Mouse (Mus musculus): Measurements from ENCODE around the gene Sec61a2. TPM values are rescaled to one million over a fixed set of nuclear protein-coding genes. Genes with fewer than 3 reads are reported as not detected.

Sec61a2 gene
- polyA plus RNA-seq, 1 experiment from 2014 or later, result 74.0 TPM

DNA sequence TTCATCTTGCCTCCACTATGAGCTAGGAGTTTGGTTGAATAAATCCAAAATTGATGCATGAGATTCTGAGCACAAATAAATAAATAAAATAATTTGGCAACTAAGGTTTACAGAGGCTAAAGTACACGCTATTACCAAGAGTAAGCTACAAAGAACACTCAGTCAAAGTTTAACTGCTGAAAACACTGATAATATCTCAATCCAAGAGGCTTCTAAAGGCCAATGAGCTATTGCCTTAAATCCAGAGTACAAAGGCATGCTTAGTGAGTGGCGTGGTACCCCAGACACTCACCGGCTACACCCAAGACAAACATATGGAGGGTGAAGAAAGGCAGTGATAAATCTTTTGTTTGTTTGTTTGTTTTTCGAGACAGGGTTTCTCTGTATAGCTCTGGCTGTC, 41.3 kb upstream of the Sec61a2 start:
- 76% methylated on average over 4 of the region's 4 CpGs for WGBS
- no peak for ATAC-seq (ENCODE audit: insufficient read depth)

GRCm38 (mm10) chr2:5936068-5936467, 40.8 kb upstream of the Sec61a2 start:
- DNase-seq (no peak), ATAC-seq (ENCODE audit: insufficient read depth) (no peak)
- no peak overlapping the region for H3K9ac ChIP-seq
- H3K4me3 ChIP-seq (ENCODE audit: low read depth, low read length), result no peak overlapping the region
- H3K27ac ChIP-seq (ENCODE audit: low read depth), result no peak overlapping the region
- H3K4me1 ChIP-seq (ENCODE audit: insufficient read depth), result no peaks in the 10 kb centered on the region
- no peak overlapping the region for H3K4me2 ChIP-seq
- whole genome bisulfite sequencing, result 63% methylated on average over 6 of the region's 6 CpGs
- H3K9me3 ChIP-seq (ENCODE audit: low read depth, low read length), result no peaks in the 10 kb centered on the region
- TF ChIP-seq CTCF (IDR thresholded peaks at IDR 0.05; ENCODE audit: low read depth), result no peak
- H3K36me3 ChIP-seq (ENCODE audit: insufficient read depth), result no peaks in the 10 kb centered on the region
- no peaks in the 10 kb centered on the region for H3K27me3 ChIP-seq (ENCODE audit: insufficient read depth, low read length)

More for the DNA sequence above, 41.3 kb upstream of the Sec61a2 start:
- Histone ChIP-seq H3K4me1 (ENCODE audit: insufficient read depth) (no peaks in the 10 kb centered on the region), H3K4me2 (no peak overlapping the region), H3K9ac (no peak overlapping the region), H3K9me3 (ENCODE audit: low read depth, low read length) (no peaks in the 10 kb centered on the region), H3K27ac (ENCODE audit: low read depth) (no peak overlapping the region), H3K27me3 (ENCODE audit: insufficient read depth, low read length) (no peaks in the 10 kb centered on the region), H3K36me3 (ENCODE audit: insufficient read depth) (no peaks in the 10 kb centered on the region), H3K4me3 (ENCODE audit: low read depth, low read length) (no peak overlapping the region)
- DNase-seq, result no peak
- no peak for TF ChIP-seq CTCF (IDR thresholded peaks at IDR 0.05; ENCODE audit: low read depth)

DNA sequence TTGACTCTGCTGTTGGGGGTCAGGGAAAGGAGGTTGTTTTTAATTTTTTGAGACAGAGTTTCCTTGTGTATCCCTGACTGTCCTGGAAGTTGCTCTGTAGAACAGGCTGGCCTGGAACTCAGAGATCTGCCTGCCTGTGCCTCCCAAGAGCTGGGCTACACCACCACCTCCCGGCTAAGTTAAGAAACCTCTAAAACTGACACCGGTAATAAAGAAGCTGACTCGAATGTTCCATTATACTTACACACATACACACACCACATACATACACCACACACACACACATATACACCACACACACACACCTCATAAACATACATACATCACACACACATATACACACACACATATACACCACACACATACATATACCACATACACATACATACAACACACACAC, 39.7 kb upstream of the Sec61a2 start:
- H3K4me1 ChIP-seq (ENCODE audit: insufficient read depth), result no peaks in the 10 kb centered on the region
- H3K36me3 ChIP-seq (ENCODE audit: insufficient read depth), result 0 out of 2 replicates have a peak, but pooled peaks cover 7% of the 10 kb centered on the region
- 91% methylated on average over 3 of the region's 3 CpGs for WGBS
- DNase-seq (no peak), ATAC-seq (ENCODE audit: insufficient read depth) (no peak)
- no peak overlapping the region for H3K4me3 ChIP-seq (ENCODE audit: low read depth, low read length)
- H3K4me2 ChIP-seq, result no peak overlapping the region
- no peak overlapping the region for H3K9ac ChIP-seq
- TF ChIP-seq CTCF (IDR thresholded peaks at IDR 0.05; ENCODE audit: low read depth), result no peak
- no peak overlapping the region for H3K27ac ChIP-seq (ENCODE audit: low read depth)
- no peaks in the 10 kb centered on the region for H3K27me3 ChIP-seq (ENCODE audit: insufficient read depth, low read length)
- no peaks in the 10 kb centered on the region for H3K9me3 ChIP-seq (ENCODE audit: low read depth, low read length)

DNA sequence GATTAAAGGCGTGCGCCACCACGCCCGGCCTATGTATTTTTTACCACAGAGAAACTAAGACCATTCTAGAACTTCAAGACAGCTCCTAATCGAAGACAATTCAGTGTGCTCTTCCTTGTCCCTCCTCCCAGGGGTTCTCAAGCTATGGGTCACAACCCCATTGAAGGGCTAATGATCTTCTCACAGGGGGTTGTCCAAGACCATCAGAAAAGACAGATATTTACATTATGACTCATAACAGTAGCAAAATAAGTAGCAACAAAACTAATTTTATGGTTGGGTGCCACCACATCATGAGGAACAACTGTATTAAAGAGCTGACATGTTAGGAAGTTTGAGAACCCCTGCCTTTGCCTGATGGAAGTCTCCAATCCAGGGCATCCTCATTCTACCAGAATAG, 36.7 kb upstream of the Sec61a2 start:
- peaks cover 23% of the 10 kb centered on the region; the same call in 1 of the 2 replicates for H3K36me3 ChIP-seq (ENCODE audit: insufficient read depth)
- H3K4me2 ChIP-seq, result no peak overlapping the region
- no peaks in the 10 kb centered on the region for H3K4me1 ChIP-seq (ENCODE audit: insufficient read depth)
- no peaks in the 10 kb centered on the region for H3K27me3 ChIP-seq (ENCODE audit: insufficient read depth, low read length)
- H3K4me3 ChIP-seq (ENCODE audit: low read depth, low read length), result no peak overlapping the region
- no peak overlapping the region for H3K9ac ChIP-seq
- no peaks in the 10 kb centered on the region for H3K9me3 ChIP-seq (ENCODE audit: low read depth, low read length)
- no peak for ATAC-seq (ENCODE audit: insufficient read depth)
- H3K27ac ChIP-seq (ENCODE audit: low read depth), result no peak overlapping the region
- TF ChIP-seq CTCF (IDR thresholded peaks at IDR 0.05; ENCODE audit: low read depth), result no peak
- DNase-seq, result no peak
- 92% methylated on average over 5 of the region's 5 CpGs for WGBS

- H3K4me2 ChIP-seq, result no peak overlapping the region
- DNase-seq, result no peak
- no peaks in the 10 kb centered on the region for H3K4me1 ChIP-seq (ENCODE audit: insufficient read depth)
- H3K4me3 ChIP-seq (ENCODE audit: low read depth, low read length), result no peak overlapping the region
- H3K27ac ChIP-seq (ENCODE audit: low read depth), result no peak overlapping the region
- TF ChIP-seq CTCF (IDR thresholded peaks at IDR 0.05; ENCODE audit: low read depth), result no peak
- 89% methylated on average over 18 of the region's 18 CpGs for WGBS
- H3K9ac ChIP-seq, result no peak overlapping the region
- no peaks in the 10 kb centered on the region for H3K27me3 ChIP-seq (ENCODE audit: insufficient read depth, low read length)
- no peaks in the 10 kb centered on the region for H3K9me3 ChIP-seq (ENCODE audit: low read depth, low read length)
- H3K36me3 ChIP-seq (ENCODE audit: insufficient read depth), result peaks cover 23% of the 10 kb centered on the region; the same call in 1 of the 2 replicates
- no peak for ATAC-seq (ENCODE audit: insufficient read depth)
Observed at GRCm38 (mm10) chr2:5930291-5931054, 35.2 kb upstream of the Sec61a2 start.

GRCm38 (mm10) chr2:5929793-5930192, 34.6 kb upstream of the Sec61a2 start:
- no peaks in the 10 kb centered on the region for H3K9me3 ChIP-seq (ENCODE audit: low read depth, low read length)
- 70% methylated on average over 5 of the region's 5 CpGs for WGBS
- DNase-seq, result no peak
- H3K27me3 ChIP-seq (ENCODE audit: insufficient read depth, low read length), result no peaks in the 10 kb centered on the region
- no peak overlapping the region for H3K27ac ChIP-seq (ENCODE audit: low read depth)
- H3K4me3 ChIP-seq (ENCODE audit: low read depth, low read length), result no peak overlapping the region
- H3K36me3 ChIP-seq (ENCODE audit: insufficient read depth), result peaks cover 23% of the 10 kb centered on the region; the same call in 1 of the 2 replicates
- H3K4me1 ChIP-seq (ENCODE audit: insufficient read depth), result no peaks in the 10 kb centered on the region
- H3K9ac ChIP-seq, result no peak overlapping the region
- H3K4me2 ChIP-seq, result no peak overlapping the region
- no peak for TF ChIP-seq CTCF (IDR thresholded peaks at IDR 0.05; ENCODE audit: low read depth)
- ATAC-seq (ENCODE audit: insufficient read depth), result no peak

DNA sequence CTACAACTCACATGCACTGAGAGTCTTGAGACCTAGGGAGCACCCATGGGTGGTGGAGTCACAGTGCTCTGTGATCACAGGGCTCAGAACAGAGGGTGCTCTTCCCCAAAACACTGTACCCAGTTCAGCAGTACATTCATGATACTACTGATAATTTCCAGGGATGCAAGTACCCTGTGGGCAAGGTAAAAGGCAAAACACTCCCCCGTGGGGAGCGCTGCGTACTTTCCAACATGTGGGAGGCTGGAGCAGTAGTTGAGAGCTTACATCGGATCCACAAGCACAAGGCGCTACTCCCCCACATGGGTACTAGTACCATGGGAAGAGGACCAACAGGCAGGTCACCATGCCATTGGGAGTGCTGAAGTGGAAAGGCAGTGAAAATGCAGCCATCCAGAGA, 32.2 kb upstream of the Sec61a2 start:
- Histone ChIP-seq H3K9me3 (ENCODE audit: low read depth, low read length) (no peaks in the 10 kb centered on the region), H3K36me3 (ENCODE audit: insufficient read depth) (peaks cover 23% of the 10 kb centered on the region; the same call in 1 of the 2 replicates), H3K27ac (ENCODE audit: low read depth) (no peak overlapping the region), H3K27me3 (ENCODE audit: insufficient read depth, low read length) (no peaks in the 10 kb centered on the region), H3K4me1 (ENCODE audit: insufficient read depth) (no peaks in the 10 kb centered on the region), H3K4me2 (no peak overlapping the region), H3K9ac (no peak overlapping the region), H3K4me3 (ENCODE audit: low read depth, low read length) (no peak overlapping the region)
- DNase-seq (no peak), ATAC-seq (ENCODE audit: insufficient read depth) (no peak)
- no peak for TF ChIP-seq CTCF (IDR thresholded peaks at IDR 0.05; ENCODE audit: low read depth)
- 92% methylated on average over 5 of the region's 5 CpGs for WGBS
